In genomic region chr12:11132418-11132817, GRCm38 (mm10) we compare ENCODE assay signal across 29 mouse cellular contexts. TPM values are rescaled to one million over a fixed set of nuclear protein-coding genes. Genes with fewer than 3 reads are reported as not detected.
"Had no signal": no experiment of that assay in that cellular context is flagged by ENCODE, and none has a peak within 500 bp of the region (broad histone marks: within the 10 kb centered on the region; RNA-seq: fewer than 3 reads in every experiment).

No protein-coding gene starts in this region.

- H3K4me1 ChIP-seq: limb, embryonic 10.5 days; limb, embryonic 12.5 days; limb, embryonic 13.5 days; limb, embryonic 15.5 days; liver, embryonic 12.5 days; liver, embryonic 13.5 days; liver, embryonic 15.5 days; lung, embryonic 15.5 days; megakaryocyte, embryonic 14.5 days; midbrain, embryonic 12.5 days; midbrain, embryonic 13.5 days; midbrain, embryonic 15.5 days; neural tube, embryonic 12.5 days had no signal

- DNase-seq: left cerebral cortex, postnatal 4 days; liver; liver, embryonic 13.5 days; liver, postnatal 0 days; lung, adult 18-20 months; lung, embryonic 14.5 days; lung, postnatal 14 days; lung, postnatal 4 days; midbrain, embryonic 14.5 days had no signal

- H3K36me3 ChIP-seq: limb, embryonic 10.5 days; limb, embryonic 12.5 days; limb, embryonic 13.5 days; limb, embryonic 15.5 days; liver, embryonic 12.5 days; liver, embryonic 13.5 days; liver, embryonic 15.5 days; lung, embryonic 15.5 days; midbrain, embryonic 10.5 days; midbrain, embryonic 12.5 days; midbrain, embryonic 13.5 days; midbrain, embryonic 15.5 days; neural tube, embryonic 12.5 days had no signal

- H3K4me3 ChIP-seq: left cerebral cortex, adult 2 months; limb, embryonic 10.5 days; limb, embryonic 12.5 days; limb, embryonic 13.5 days; limb, embryonic 15.5 days; liver, embryonic 12.5 days; liver, embryonic 13.5 days; liver, embryonic 15.5 days; lung, embryonic 15.5 days; megakaryocyte, embryonic 14.5 days; midbrain, embryonic 10.5 days; midbrain, embryonic 12.5 days; midbrain, embryonic 13.5 days; midbrain, embryonic 15.5 days; myocyte; neural tube, embryonic 12.5 days had no signal

- H3K9me3 ChIP-seq: limb, embryonic 10.5 days; limb, embryonic 12.5 days; limb, embryonic 13.5 days; limb, embryonic 15.5 days; liver, embryonic 12.5 days; liver, embryonic 13.5 days; liver, embryonic 15.5 days; lung, embryonic 15.5 days; megakaryocyte, embryonic 14.5 days; midbrain, embryonic 10.5 days; midbrain, embryonic 12.5 days; midbrain, embryonic 13.5 days; midbrain, embryonic 15.5 days; neural tube, embryonic 12.5 days had no signal

- ATAC-seq: liver, embryonic 12.5 days; liver, postnatal 0 days; midbrain, embryonic 13.5 days; midbrain, embryonic 15.5 days; midbrain, embryonic 16.5 days had no signal

- H3K9ac ChIP-seq: limb, embryonic 12.5 days; limb, embryonic 13.5 days; limb, embryonic 15.5 days; liver, embryonic 12.5 days; liver, embryonic 13.5 days; liver, embryonic 14.5 days; liver, embryonic 15.5 days; liver, postnatal 0 days; lung, embryonic 14.5 days; lung, embryonic 15.5 days; midbrain, embryonic 12.5 days; midbrain, embryonic 13.5 days; midbrain, embryonic 15.5 days; neural tube, embryonic 12.5 days had no signal

- H3K27me3 ChIP-seq: limb, embryonic 12.5 days; limb, embryonic 13.5 days; limb, embryonic 15.5 days; liver, embryonic 12.5 days; liver, embryonic 13.5 days; liver, embryonic 15.5 days; lung, embryonic 15.5 days; megakaryocyte, embryonic 14.5 days; midbrain, embryonic 12.5 days; midbrain, embryonic 13.5 days; midbrain, embryonic 15.5 days; neural tube, embryonic 12.5 days had no signal

- H3K4me2 ChIP-seq: limb, embryonic 12.5 days; limb, embryonic 13.5 days; limb, embryonic 15.5 days; liver, embryonic 11.5 days; liver, embryonic 12.5 days; liver, embryonic 13.5 days; liver, embryonic 15.5 days; lung, embryonic 14.5 days; lung, embryonic 15.5 days; midbrain, embryonic 11.5 days; midbrain, embryonic 12.5 days; midbrain, embryonic 13.5 days; midbrain, embryonic 15.5 days; neural tube, embryonic 12.5 days had no signal

- H3K27ac ChIP-seq: left cerebral cortex, adult 2 months; limb, embryonic 10.5 days; limb, embryonic 12.5 days; limb, embryonic 13.5 days; limb, embryonic 15.5 days; liver, embryonic 12.5 days; liver, embryonic 13.5 days; liver, embryonic 14.5 days; liver, embryonic 15.5 days; lung, embryonic 15.5 days; macrophage; midbrain, embryonic 10.5 days; midbrain, embryonic 12.5 days; midbrain, embryonic 13.5 days; midbrain, embryonic 15.5 days; neural tube, embryonic 12.5 days had no signal

RNA-seq across cellular contexts. Expression of gene Kcns3, which starts 18.4 kb away (rescaled TPM):
- polyA plus RNA-seq: macrophage; midbrain, embryonic 12.5 days; myocyte had no signal
